Mouse (Mus musculus) heart, postnatal 10 days (tissue): ENCODE measurements at regions not wholly inside any gene's neighbourhood (a gene's known extent, or its start where the extent isn't known, plus 50 kb on each side); places are given as distances from the start of the nearest gene placed in this dataset.

Source experiments
- DNase-seq, 2 experiments: peaks; one replicate each; pipeline ENCODE4 v3.0.0; 2021
- intact Hi-C: fragments of 180-260 bp; cut with DNase I; formaldehyde crosslinking; loops from one replicate; pipeline ENCODE4 v1.15.1; 2025

DNA sequence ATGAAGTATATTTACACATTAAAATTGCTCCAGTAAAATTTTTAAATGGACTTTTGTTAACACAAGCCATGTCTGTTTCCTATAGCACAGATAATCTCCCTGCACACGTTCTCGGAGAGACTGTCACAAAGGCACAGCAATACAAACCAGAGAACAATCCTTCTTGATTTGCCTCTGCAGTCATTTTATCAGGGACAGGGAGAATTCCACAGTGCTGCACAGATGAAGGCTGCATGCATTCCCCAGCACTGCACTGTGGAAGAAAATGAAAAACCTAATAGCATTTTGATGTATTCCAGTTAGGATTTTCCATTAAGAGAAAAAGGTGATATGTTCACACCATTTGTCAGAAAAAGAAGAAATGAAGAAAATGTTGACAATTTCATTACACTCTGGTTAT is 63.4 kb upstream of the 1700008P02Rik start:
- intact Hi-C loops: no loop called here
- DNase-seq: no peak

DNA sequence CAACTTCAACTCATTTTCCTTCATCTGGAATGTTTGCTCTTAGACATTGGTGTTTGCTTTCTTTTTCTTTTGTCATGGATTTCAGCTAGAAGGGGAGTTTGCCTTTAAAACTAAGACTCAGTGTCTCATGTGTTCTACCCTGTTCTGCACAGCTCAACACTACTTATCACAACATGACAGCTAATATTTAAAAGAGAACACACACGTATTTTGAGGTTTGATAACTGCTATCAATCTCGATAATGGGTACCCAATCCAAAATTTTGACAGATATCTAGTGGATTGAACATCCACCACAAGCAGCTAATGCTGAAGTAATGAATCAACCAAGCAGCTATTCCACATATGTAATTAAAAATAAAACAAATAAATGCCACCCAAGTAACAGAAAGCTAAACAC is 61.2 kb upstream of the 1700008P02Rik start:
- intact Hi-C loops: no loop called here

DNA sequence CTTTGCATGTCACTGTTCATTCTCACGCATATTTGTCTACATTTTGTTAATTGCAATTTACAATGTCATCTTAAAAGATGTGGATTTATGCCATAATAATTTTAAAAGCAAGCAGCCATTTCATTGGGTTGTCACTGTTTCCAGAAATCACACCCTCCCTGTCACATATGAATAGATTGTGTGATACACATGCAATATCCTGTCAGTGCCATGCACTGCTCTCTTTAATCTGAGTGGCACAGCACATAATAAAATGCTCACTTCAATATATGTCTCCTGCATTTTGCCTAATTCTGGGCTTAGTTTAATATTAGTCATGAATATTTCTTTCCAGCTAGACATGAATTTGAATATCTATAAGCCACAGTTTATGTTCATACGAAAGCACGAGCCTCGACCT is 56.1 kb upstream of the 1700008P02Rik start:
- intact Hi-C loops: no loop called here
- no peak for DNase-seq

More for the DNA sequence above, 61.2 kb upstream of the 1700008P02Rik start:
- no peak for DNase-seq

DNA sequence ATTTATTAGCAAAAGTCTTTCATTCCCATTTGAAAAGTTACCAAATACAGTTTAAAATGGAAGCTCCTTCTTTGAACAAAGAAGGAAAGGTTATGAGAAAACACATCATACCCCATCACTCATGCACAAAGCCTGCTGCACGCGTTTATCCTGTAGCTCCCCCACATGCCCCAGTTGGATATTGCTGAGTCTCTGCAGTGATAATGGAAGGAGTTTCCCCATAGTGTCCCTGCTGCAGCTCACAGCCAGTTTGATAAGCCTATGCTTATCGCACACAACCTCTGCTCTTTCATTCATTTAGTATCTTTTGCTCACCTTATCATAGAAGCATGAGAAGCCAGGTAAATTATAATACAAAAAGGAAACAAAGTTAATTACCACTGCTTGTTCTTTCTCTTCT is 55.1 kb upstream of the 1700008P02Rik start:
- intact Hi-C loops: no loop called here
- DNase-seq: no peak
